Mouse (Mus musculus): ENCODE measurements at regions not wholly inside any gene's neighbourhood (a gene's known extent, or its start where the extent isn't known, plus 50 kb on each side); places are given as distances from the start of the nearest gene placed in this dataset.

- DNase-seq (ENCODE audit: extremely low spot score, low spot score) = no peak
- Histone ChIP-seq H3K36me3 (replicated peaks) (no peaks in the 10 kb centered on the region), H3K27ac (no peak overlapping the region), H3K4me3 (no peak overlapping the region), H3K9me3 (no peaks in the 10 kb centered on the region), H3K4me1 (no peaks in the 10 kb centered on the region), H3K27me3 (ENCODE audit: poor library complexity, severe bottlenecking) (no peaks in the 10 kb centered on the region)
- WGBS = 60% methylated on average over 2 of the region's 2 CpGs
These were observed 181.3 kb upstream of the Cdh4 start for GRCm38 (mm10) chr2:179260892-179261291.

GRCm38 (mm10) chr2:179263888-179264287 is 178.3 kb upstream of the Cdh4 start:
- no peaks in the 10 kb centered on the region for H3K36me3 ChIP-seq (replicated peaks)
- H3K27ac ChIP-seq = no peak overlapping the region
- H3K4me3 ChIP-seq = no peak overlapping the region
- DNase-seq (ENCODE audit: extremely low spot score, low spot score) = no peak
- WGBS = 80% methylated on average over 4 of the region's 4 CpGs
- 0 out of 2 replicates have a peak, but pooled peaks cover 5% of the 10 kb centered on the region for H3K4me1 ChIP-seq
- H3K27me3 ChIP-seq (ENCODE audit: poor library complexity, severe bottlenecking) = no peaks in the 10 kb centered on the region
- H3K9me3 ChIP-seq = no peaks in the 10 kb centered on the region

GRCm38 (mm10) chr2:179265436-179265835 is 176.8 kb upstream of the Cdh4 start:
- no peak for DNase-seq (ENCODE audit: extremely low spot score, low spot score)
- WGBS = 80% methylated on average over 5 of the region's 5 CpGs
- Histone ChIP-seq H3K27me3 (ENCODE audit: poor library complexity, severe bottlenecking) (no peaks in the 10 kb centered on the region), H3K27ac (no peak overlapping the region), H3K36me3 (replicated peaks) (no peaks in the 10 kb centered on the region), H3K4me3 (no peak overlapping the region), H3K9me3 (no peaks in the 10 kb centered on the region), H3K4me1 (0 out of 2 replicates have a peak, but pooled peaks cover 5% of the 10 kb centered on the region)

- no peaks in the 10 kb centered on the region for H3K9me3 ChIP-seq
- no peak overlapping the region for H3K27ac ChIP-seq
- no peak for DNase-seq (ENCODE audit: extremely low spot score, low spot score)
- no peaks in the 10 kb centered on the region for H3K27me3 ChIP-seq (ENCODE audit: poor library complexity, severe bottlenecking)
- H3K4me3 ChIP-seq = no peak overlapping the region
- H3K36me3 ChIP-seq (replicated peaks) = no peaks in the 10 kb centered on the region
- WGBS = 93% methylated on average over 15 of the region's 15 CpGs
- H3K4me1 ChIP-seq = 0 out of 2 replicates have a peak, but pooled peaks cover 4% of the 10 kb centered on the region
These were observed 164.9 kb upstream of the Cdh4 start for GRCm38 (mm10) chr2:179277204-179277886.

GRCm38 (mm10) chr2:179277887-179278282 is 164.3 kb upstream of the Cdh4 start:
- DNase-seq (ENCODE audit: extremely low spot score, low spot score) = no peak
- 82% methylated on average over 4 of the region's 4 CpGs for WGBS
- no peak overlapping the region for H3K27ac ChIP-seq

GRCm38 (mm10) chr2:179282276-179282675 is 160.0 kb upstream of the Cdh4 start:
- Histone ChIP-seq H3K4me1 (no peaks in the 10 kb centered on the region), H3K4me3 (no peak overlapping the region), H3K27ac (no peak overlapping the region), H3K27me3 (ENCODE audit: poor library complexity, severe bottlenecking) (no peaks in the 10 kb centered on the region), H3K36me3 (replicated peaks) (no peaks in the 10 kb centered on the region), H3K9me3 (no peaks in the 10 kb centered on the region)
- no peak for DNase-seq (ENCODE audit: extremely low spot score, low spot score)
- 93% methylated on average over 6 of the region's 6 CpGs for WGBS

More at GRCm38 (mm10) chr2:179277887-179278282, 164.3 kb upstream of the Cdh4 start:
- Histone ChIP-seq H3K9me3 (no peaks in the 10 kb centered on the region), H3K27me3 (ENCODE audit: poor library complexity, severe bottlenecking) (no peaks in the 10 kb centered on the region), H3K36me3 (replicated peaks) (no peaks in the 10 kb centered on the region), H3K4me1 (no peaks in the 10 kb centered on the region), H3K4me3 (no peak overlapping the region)

GRCm38 (mm10) chr2:179290394-179290793 is 151.8 kb upstream of the Cdh4 start:
- DNase-seq (ENCODE audit: extremely low spot score, low spot score) = no peak
- 79% methylated on average over 5 of the region's 5 CpGs for WGBS
- H3K4me3 ChIP-seq = no peak overlapping the region
- peaks cover 2% of the 10 kb centered on the region for H3K27me3 ChIP-seq (ENCODE audit: poor library complexity, severe bottlenecking)
- no peak overlapping the region for H3K27ac ChIP-seq
- no peaks in the 10 kb centered on the region for H3K36me3 ChIP-seq (replicated peaks)
- peaks cover 33% of the 10 kb centered on the region for H3K4me1 ChIP-seq
- H3K9me3 ChIP-seq = no peaks in the 10 kb centered on the region

GRCm38 (mm10) chr2:179291046-179291563 is 151.1 kb upstream of the Cdh4 start:
- Histone ChIP-seq H3K4me3 (no peak overlapping the region), H3K4me1 (peaks cover 40% of the 10 kb centered on the region), H3K36me3 (replicated peaks) (no peaks in the 10 kb centered on the region), H3K9me3 (no peaks in the 10 kb centered on the region), H3K27me3 (ENCODE audit: poor library complexity, severe bottlenecking) (peaks cover 5% of the 10 kb centered on the region), H3K27ac (peak overlapping the region; percentile 15; the same call in 1 of the 2 replicates)
- 100% methylated on average over 1 of the region's 1 CpGs for WGBS
- DNase-seq (ENCODE audit: extremely low spot score, low spot score) = no peak

GRCm38 (mm10) chr2:179291958-179292357 is 150.3 kb upstream of the Cdh4 start:
- peaks cover 5% of the 10 kb centered on the region for H3K27me3 ChIP-seq (ENCODE audit: poor library complexity, severe bottlenecking)
- no peaks in the 10 kb centered on the region for H3K9me3 ChIP-seq
- H3K4me1 ChIP-seq = peaks cover 48% of the 10 kb centered on the region
- no peak overlapping the region for H3K27ac ChIP-seq
- H3K4me3 ChIP-seq = no peak overlapping the region
- 94% methylated on average over 8 of the region's 8 CpGs for WGBS
- no peak for DNase-seq (ENCODE audit: extremely low spot score, low spot score)
- no peaks in the 10 kb centered on the region for H3K36me3 ChIP-seq (replicated peaks)

- Histone ChIP-seq H3K4me1 (peaks cover 54% of the 10 kb centered on the region), H3K4me3 (no peak overlapping the region), H3K36me3 (replicated peaks) (no peaks in the 10 kb centered on the region), H3K27ac (peak overlapping the region; percentile 58; the same call in 1 of the 2 replicates), H3K27me3 (ENCODE audit: poor library complexity, severe bottlenecking) (peaks cover 5% of the 10 kb centered on the region), H3K9me3 (no peaks in the 10 kb centered on the region)
- no peak for DNase-seq (ENCODE audit: extremely low spot score, low spot score)
- WGBS = 59% methylated on average over 4 of the region's 4 CpGs
These were observed 149.7 kb upstream of the Cdh4 start for GRCm38 (mm10) chr2:179292566-179292965.

- Histone ChIP-seq H3K4me3 (no peak overlapping the region), H3K27me3 (ENCODE audit: poor library complexity, severe bottlenecking) (peaks cover 5% of the 10 kb centered on the region), H3K36me3 (replicated peaks) (no peaks in the 10 kb centered on the region), H3K4me1 (peaks cover 57% of the 10 kb centered on the region), H3K9me3 (no peaks in the 10 kb centered on the region), H3K27ac (peak overlapping the region; percentile 58; the same call in 1 of the 2 replicates)
- 79% methylated on average over 8 of the region's 8 CpGs for WGBS
- no peak for DNase-seq (ENCODE audit: extremely low spot score, low spot score)
These were observed 149.1 kb upstream of the Cdh4 start for GRCm38 (mm10) chr2:179293114-179293513.

- Histone ChIP-seq H3K36me3 (replicated peaks) (no peaks in the 10 kb centered on the region), H3K4me3 (no peak overlapping the region), H3K27ac (peak overlapping the region; percentile 56; the same call in 1 of the 2 replicates), H3K4me1 (peaks cover 43% of the 10 kb centered on the region), H3K9me3 (no peaks in the 10 kb centered on the region), H3K27me3 (ENCODE audit: poor library complexity, severe bottlenecking) (peaks cover 5% of the 10 kb centered on the region)
- peak; percentile 57 for DNase-seq (ENCODE audit: extremely low spot score, low spot score)
- WGBS = 34% methylated on average over 9 of the region's 9 CpGs
These were observed 145.2 kb upstream of the Cdh4 start for GRCm38 (mm10) chr2:179297057-179297456.

- WGBS = 67% methylated on average over 8 of the region's 8 CpGs
- no peak for DNase-seq (ENCODE audit: extremely low spot score, low spot score)
- no peaks in the 10 kb centered on the region for H3K9me3 ChIP-seq
- H3K4me3 ChIP-seq = no peak overlapping the region
- H3K27ac ChIP-seq = 0 out of 2 replicates have a peak overlapping the region, but pooled peaks have one; percentile 2
- peaks cover 42% of the 10 kb centered on the region for H3K27me3 ChIP-seq (ENCODE audit: poor library complexity, severe bottlenecking)
- no peaks in the 10 kb centered on the region for H3K36me3 ChIP-seq (replicated peaks)
- peaks cover 27% of the 10 kb centered on the region for H3K4me1 ChIP-seq
These were observed 138.5 kb upstream of the Cdh4 start for GRCm38 (mm10) chr2:179303765-179304164.
